Mouse (Mus musculus): Measurements from ENCODE around the gene Ppm1l. TPM values are rescaled to one million over a fixed set of nuclear protein-coding genes. Genes with fewer than 3 reads are reported as not detected.

The Ppm1l gene
- polyA plus RNA-seq, 1 experiment from 2014 or later, result 23.6 TPM

GRCm38 (mm10) chr3:69358620-69358964 lies 41.9 kb downstream of the Ppm1l start:
- H3K4me3 ChIP-seq (replicated peaks), result no peak overlapping the region
- H3K27ac ChIP-seq, result no peak overlapping the region
- WGBS, result 98% methylated on average over 8 of the region's 8 CpGs
- H3K4me1 ChIP-seq, result peaks cover 9% of the 10 kb centered on the region
- H3K4me2 ChIP-seq, result no peak overlapping the region
- no peaks in the 10 kb centered on the region for H3K36me3 ChIP-seq (replicated peaks)
- ATAC-seq (ENCODE audit: low FRiP score), result no peak
- H3K9ac ChIP-seq, result no peak overlapping the region
- no peaks in the 10 kb centered on the region for H3K27me3 ChIP-seq
- H3K9me3 ChIP-seq, result no peaks in the 10 kb centered on the region

- Histone ChIP-seq H3K27ac (no peak overlapping the region), H3K4me2 (no peak overlapping the region), H3K4me3 (replicated peaks) (no peak overlapping the region), H3K36me3 (replicated peaks) (no peaks in the 10 kb centered on the region), H3K27me3 (no peaks in the 10 kb centered on the region), H3K9ac (no peak overlapping the region), H3K4me1 (peaks cover 14% of the 10 kb centered on the region), H3K9me3 (no peaks in the 10 kb centered on the region)
- no peak for ATAC-seq (ENCODE audit: low FRiP score)
- 78% methylated on average over 4 of the region's 4 CpGs for WGBS
These were observed 43.7 kb downstream of the Ppm1l start for GRCm38 (mm10) chr3:69360263-69360895.

- no peak overlapping the region for H3K27ac ChIP-seq
- H3K9me3 ChIP-seq, result no peaks in the 10 kb centered on the region
- peaks cover 12% of the 10 kb centered on the region; the same call in 1 of the 2 replicates for H3K4me1 ChIP-seq
- no peak for ATAC-seq (ENCODE audit: low FRiP score)
- H3K27me3 ChIP-seq, result no peaks in the 10 kb centered on the region
- H3K36me3 ChIP-seq (replicated peaks), result no peaks in the 10 kb centered on the region
- H3K9ac ChIP-seq, result no peak overlapping the region
- 86% methylated on average over 13 of the region's 13 CpGs for WGBS
- no peak overlapping the region for H3K4me2 ChIP-seq
- no peak overlapping the region for H3K4me3 ChIP-seq (replicated peaks)
These were observed 45.1 kb downstream of the Ppm1l start for GRCm38 (mm10) chr3:69361487-69362349.

GRCm38 (mm10) chr3:69362350-69362790 lies 45.7 kb downstream of the Ppm1l start:
- no peak overlapping the region for H3K4me3 ChIP-seq (replicated peaks)
- 73% methylated on average over 5 of the region's 5 CpGs for WGBS
- no peak overlapping the region for H3K9ac ChIP-seq
- H3K36me3 ChIP-seq (replicated peaks), result no peaks in the 10 kb centered on the region
- ATAC-seq (ENCODE audit: low FRiP score), result no peak
- H3K4me1 ChIP-seq, result peaks cover 12% of the 10 kb centered on the region; the same call in 1 of the 2 replicates
- no peak overlapping the region for H3K4me2 ChIP-seq
- H3K27ac ChIP-seq, result no peak overlapping the region
- no peaks in the 10 kb centered on the region for H3K9me3 ChIP-seq
- H3K27me3 ChIP-seq, result no peaks in the 10 kb centered on the region

- Histone ChIP-seq H3K9me3 (no peaks in the 10 kb centered on the region), H3K27ac (no peak overlapping the region), H3K4me1 (peaks cover 12% of the 10 kb centered on the region; the same call in 1 of the 2 replicates), H3K4me3 (replicated peaks) (no peak overlapping the region), H3K4me2 (no peak overlapping the region), H3K9ac (no peak overlapping the region), H3K27me3 (no peaks in the 10 kb centered on the region), H3K36me3 (replicated peaks) (no peaks in the 10 kb centered on the region)
- ATAC-seq (ENCODE audit: low FRiP score), result no peak
- WGBS, result 61% methylated on average over 4 of the region's 4 CpGs
These were observed 46.2 kb downstream of the Ppm1l start for GRCm38 (mm10) chr3:69362906-69363305.

GRCm38 (mm10) chr3:69364151-69364550 lies 47.5 kb downstream of the Ppm1l start:
- no peaks in the 10 kb centered on the region for H3K36me3 ChIP-seq (replicated peaks)
- H3K27ac ChIP-seq, result no peak overlapping the region
- ATAC-seq (ENCODE audit: low FRiP score), result no peak
- H3K9ac ChIP-seq, result no peak overlapping the region
- no peak overlapping the region for H3K4me3 ChIP-seq (replicated peaks)
- no peaks in the 10 kb centered on the region for H3K27me3 ChIP-seq
- H3K4me2 ChIP-seq, result no peak overlapping the region
- 86% methylated on average over 6 of the region's 6 CpGs for WGBS
- H3K4me1 ChIP-seq, result peaks cover 12% of the 10 kb centered on the region; the same call in 1 of the 2 replicates
- H3K9me3 ChIP-seq, result no peaks in the 10 kb centered on the region

- Histone ChIP-seq H3K27ac (no peak overlapping the region), H3K27me3 (no peaks in the 10 kb centered on the region), H3K36me3 (replicated peaks) (no peaks in the 10 kb centered on the region), H3K4me1 (0 out of 2 replicates have a peak, but pooled peaks cover 7% of the 10 kb centered on the region), H3K4me2 (no peak overlapping the region), H3K9ac (no peak overlapping the region), H3K9me3 (no peaks in the 10 kb centered on the region), H3K4me3 (replicated peaks) (no peak overlapping the region)
- WGBS, result 90% methylated on average over 9 of the region's 9 CpGs
- no peak for ATAC-seq (ENCODE audit: low FRiP score)
These were observed 51.3 kb downstream of the Ppm1l start for GRCm38 (mm10) chr3:69367916-69368315.

GRCm38 (mm10) chr3:69372731-69373130 lies 56.1 kb downstream of the Ppm1l start:
- no peak for ATAC-seq (ENCODE audit: low FRiP score)
- Histone ChIP-seq H3K4me2 (no peak overlapping the region), H3K4me3 (replicated peaks) (no peak overlapping the region), H3K4me1 (peaks cover 6% of the 10 kb centered on the region), H3K27me3 (no peaks in the 10 kb centered on the region), H3K27ac (no peak overlapping the region), H3K36me3 (replicated peaks) (no peaks in the 10 kb centered on the region), H3K9ac (no peak overlapping the region), H3K9me3 (no peaks in the 10 kb centered on the region)
- 81% methylated on average over 3 of the region's 3 CpGs for WGBS

- H3K4me3 ChIP-seq (replicated peaks), result no peak overlapping the region
- no peak overlapping the region for H3K4me2 ChIP-seq
- H3K4me1 ChIP-seq, result peaks cover 6% of the 10 kb centered on the region
- no peak overlapping the region for H3K9ac ChIP-seq
- peak; percentile 83; the same call in 1 of the 2 replicates for ATAC-seq (ENCODE audit: low FRiP score)
- WGBS, result 68% methylated on average over 10 of the region's 10 CpGs
- no peaks in the 10 kb centered on the region for H3K9me3 ChIP-seq
- H3K36me3 ChIP-seq (replicated peaks), result no peaks in the 10 kb centered on the region
- 0 out of 2 replicates have a peak overlapping the region, but pooled peaks have one; percentile 25 for H3K27ac ChIP-seq
- H3K27me3 ChIP-seq, result no peaks in the 10 kb centered on the region
These were observed 57.1 kb downstream of the Ppm1l start for GRCm38 (mm10) chr3:69373544-69374306.

- H3K9me3 ChIP-seq, result no peaks in the 10 kb centered on the region
- no peak overlapping the region for H3K4me2 ChIP-seq
- peaks cover 6% of the 10 kb centered on the region for H3K4me1 ChIP-seq
- no peak for ATAC-seq (ENCODE audit: low FRiP score)
- H3K27me3 ChIP-seq, result no peaks in the 10 kb centered on the region
- no peak overlapping the region for H3K27ac ChIP-seq
- WGBS, result 92% methylated on average over 5 of the region's 5 CpGs
- no peaks in the 10 kb centered on the region for H3K36me3 ChIP-seq (replicated peaks)
- no peak overlapping the region for H3K4me3 ChIP-seq (replicated peaks)
- H3K9ac ChIP-seq, result no peak overlapping the region
These were observed 57.9 kb downstream of the Ppm1l start for GRCm38 (mm10) chr3:69374538-69374937.

- ATAC-seq (ENCODE audit: low FRiP score), result no peak
- no peaks in the 10 kb centered on the region for H3K9me3 ChIP-seq
- no peak overlapping the region for H3K27ac ChIP-seq
- 90% methylated on average over 5 of the region's 5 CpGs for WGBS
- H3K4me1 ChIP-seq, result peaks cover 6% of the 10 kb centered on the region
- no peak overlapping the region for H3K4me2 ChIP-seq
- H3K27me3 ChIP-seq, result no peaks in the 10 kb centered on the region
- no peak overlapping the region for H3K4me3 ChIP-seq (replicated peaks)
- H3K36me3 ChIP-seq (replicated peaks), result no peaks in the 10 kb centered on the region
- no peak overlapping the region for H3K9ac ChIP-seq
These were observed 58.3 kb downstream of the Ppm1l start for GRCm38 (mm10) chr3:69374983-69375382.

GRCm38 (mm10) chr3:69381213-69381612 lies 64.6 kb downstream of the Ppm1l start:
- Histone ChIP-seq H3K4me1 (no peaks in the 10 kb centered on the region; the same call in 1 of the 2 replicates), H3K27ac (no peak overlapping the region), H3K27me3 (no peaks in the 10 kb centered on the region), H3K9me3 (no peaks in the 10 kb centered on the region), H3K36me3 (replicated peaks) (no peaks in the 10 kb centered on the region), H3K4me2 (no peak overlapping the region), H3K9ac (no peak overlapping the region), H3K4me3 (replicated peaks) (no peak overlapping the region)
- 90% methylated on average over 4 of the region's 4 CpGs for WGBS
- ATAC-seq (ENCODE audit: low FRiP score), result no peak
